ENCODE assay signal across 8 mouse cellular contexts in the genomic region with DNA sequence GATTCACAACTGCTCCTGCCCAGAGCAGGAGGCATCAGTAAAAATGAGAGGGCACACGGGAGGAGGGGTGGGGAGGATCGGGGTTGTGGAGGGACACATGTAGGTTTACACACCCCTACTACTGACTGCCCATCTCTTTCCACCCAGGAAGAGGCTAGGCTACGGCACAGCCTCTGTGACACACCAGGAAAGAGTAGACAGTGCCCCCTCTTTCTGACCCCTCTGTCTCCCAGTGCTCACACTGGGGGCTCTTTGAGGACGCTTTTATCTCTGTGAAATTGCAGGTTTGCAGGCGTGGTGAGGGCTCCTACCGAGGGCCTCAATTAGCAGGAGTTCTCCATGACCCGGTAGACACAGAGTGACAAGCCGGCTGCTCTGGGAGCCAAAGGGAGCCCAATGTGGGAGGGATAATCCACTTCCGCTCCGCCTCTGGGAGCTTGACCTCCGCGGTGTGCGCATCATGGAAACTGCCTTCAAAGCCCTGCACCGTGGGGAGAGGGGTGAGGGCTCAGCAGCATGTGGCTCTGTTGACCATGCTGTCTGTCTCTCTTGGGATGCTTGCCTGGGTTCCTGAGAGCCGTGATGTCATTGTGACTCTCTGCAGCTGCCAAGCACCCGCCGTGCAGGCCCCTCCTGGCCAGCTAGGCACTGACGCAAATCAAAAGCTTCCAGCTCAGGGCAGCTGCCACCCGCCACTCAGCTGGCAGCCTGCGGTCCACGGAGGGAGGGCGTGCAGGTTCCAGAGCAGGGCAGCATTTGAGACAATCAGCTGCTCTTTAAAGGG.
DNase-seq lines count a peak whose midpoint lies in the region; ATAC-seq lines count a peak whose summit lies in the region.

No protein-coding gene starts in this region.

- 23% methylated on average over 22 of the region's 22 CpGs for WGBS in intestine, embryonic 15.5 days
- 7% methylated on average over 22 of the region's 22 CpGs for WGBS in limb, embryonic 11.5 days
- WGBS in midbrain, embryonic 15.5 days = under 1% methylated on average over 22 of the region's 22 CpGs

- H3K27me3 ChIP-seq in intestine, embryonic 15.5 days (replicated peaks) = no peaks in the 10 kb centered on the region
- H3K27me3 ChIP-seq in limb, embryonic 11.5 days (ENCODE audit: control insufficient read depth, insufficient read depth, low read length) = no peaks in the 10 kb centered on the region
- no peaks in the 10 kb centered on the region for H3K27me3 ChIP-seq in midbrain, embryonic 15.5 days (replicated peaks)
- no peaks in the 10 kb centered on the region for H3K27me3 ChIP-seq in splenic B cell, adult 2 months (ENCODE audit: control insufficient read depth, insufficient read depth, low read length, poor library complexity, severe bottlenecking)

- H3K4me3 ChIP-seq in intestine, embryonic 15.5 days (replicated peaks) = no peak overlapping the region
- no peak overlapping the region for H3K4me3 ChIP-seq in limb, embryonic 11.5 days (ENCODE audit: low read depth, low read length)
- H3K4me3 ChIP-seq in midbrain, embryonic 15.5 days = no peak overlapping the region

- no peaks in the 10 kb centered on the region for H3K9me3 ChIP-seq in intestine, embryonic 15.5 days
- no peaks in the 10 kb centered on the region for H3K9me3 ChIP-seq in limb, embryonic 11.5 days (ENCODE audit: control insufficient read depth, low read length)
- H3K9me3 ChIP-seq in midbrain, embryonic 15.5 days = no peaks in the 10 kb centered on the region

- DNase-seq in MN1 (ENCODE audit: low spot score) = peak; percentile 90
- DNase-seq in heart, adult 11 months = peak; percentile 98
- peak; percentile 51 for DNase-seq in limb, embryonic 11.5 days (ENCODE audit: low spot score)
- DNase-seq in splenic B cell, adult 2 months (ENCODE audit: low read depth, low spot score) = peak; percentile 87
- no peak for DNase-seq in urinary bladder, adult 2 months (ENCODE audit: low spot score)

- H3K4me2 ChIP-seq in intestine, embryonic 15.5 days (replicated peaks) = no peak overlapping the region; the same call in 1 of the 2 replicates
- H3K4me2 ChIP-seq in limb, embryonic 11.5 days (ENCODE audit: low read depth, severe bottlenecking) = peak overlapping the region; percentile 29
- H3K4me2 ChIP-seq in midbrain, embryonic 15.5 days = peak overlapping the region; percentile 15

- H3K9ac ChIP-seq in intestine, embryonic 15.5 days = no peak overlapping the region
- 0 out of 2 replicates have a peak overlapping the region, but pooled peaks have one; percentile 17 for H3K9ac ChIP-seq in limb, embryonic 11.5 days (ENCODE audit: low read length)
- no peak overlapping the region; the same call in 1 of the 2 replicates for H3K9ac ChIP-seq in midbrain, embryonic 15.5 days

- peak; percentile 23 for ATAC-seq in common myeloid progenitor, adult 5-6 weeks (replicated peaks; ENCODE audit: low read depth, poor library complexity, severe bottlenecking)
- peak; percentile 57 for ATAC-seq in intestine, embryonic 15.5 days
- ATAC-seq in limb, embryonic 11.5 days (ENCODE audit: insufficient number of reproducible peaks, low FRiP score, low TSS enrichment, low read depth) = 0 out of 2 replicates have a peak, but pooled peaks have one; percentile 37
- peak; percentile 82 for ATAC-seq in midbrain, embryonic 15.5 days (replicated peaks)

- peaks cover 20% of the 10 kb centered on the region for H3K4me1 ChIP-seq in intestine, embryonic 15.5 days (replicated peaks)
- H3K4me1 ChIP-seq in limb, embryonic 11.5 days (ENCODE audit: control insufficient read depth, insufficient read depth, low read length) = peaks cover 16% of the 10 kb centered on the region
- peaks cover 24% of the 10 kb centered on the region for H3K4me1 ChIP-seq in midbrain, embryonic 15.5 days

- H3K27ac ChIP-seq in intestine, embryonic 15.5 days = no peak overlapping the region
- no peak overlapping the region for H3K27ac ChIP-seq in limb, embryonic 11.5 days (replicated peaks; ENCODE audit: low read depth, low read length)
- H3K27ac ChIP-seq in midbrain, embryonic 15.5 days = peak overlapping the region; percentile 57

- no peaks in the 10 kb centered on the region for H3K36me3 ChIP-seq in intestine, embryonic 15.5 days
- H3K36me3 ChIP-seq in limb, embryonic 11.5 days (ENCODE audit: control insufficient read depth, insufficient read depth, low read length) = no peaks in the 10 kb centered on the region
- H3K36me3 ChIP-seq in midbrain, embryonic 15.5 days (replicated peaks) = no peaks in the 10 kb centered on the region
- no peaks in the 10 kb centered on the region for H3K36me3 ChIP-seq in splenic B cell, adult 2 months (ENCODE audit: control insufficient read depth, insufficient read depth, low read length, poor library complexity, severe bottlenecking)

Comparison
In these comparisons a context has a peak if more than half of its experiments do, and no peak if none do; other contexts are left out.
1. ATAC-seq: peak in every context shown above with its lines; median percentile 82 in midbrain, embryonic 15.5 days; 57 in intestine, embryonic 15.5 days; 37 in limb, embryonic 11.5 days; 23 in common myeloid progenitor, adult 5-6 weeks.